Mouse (Mus musculus) regulatory T cell (primary cell): ENCODE data around the gene Zfp422.

Source experiments
- in situ Hi-C: fragments of 300-600 bp; cut with MboI, MseI; formaldehyde crosslinking; loops from one replicate; pipeline ENCODE4 v1.15.1; 2025; ENCODE audit warnings: high pct_unique_total_duplicates

Zfp422 gene

GRCm38 (mm10) chr6:116650406-116650805 lies 21.6 kb upstream of the Zfp422 start, which contains the start of gene Depp1:
Gene Depp1 (plus strand): TSS chr6:116650609.
- in situ Hi-C loops = no loop called here

GRCm38 (mm10) chr6:116649811-116650210 lies 21.0 kb upstream of the Zfp422 start:
- in situ Hi-C loops = loop anchor here (25.0 kb wide), 1 partner anchor 1187 kb away; the partner anchor contains the start of gene Zfp637

- in situ Hi-C loops = loop anchor here (25.0 kb wide), 1 partner anchor 1190 kb away; the partner anchor contains the start of gene Zfp637
These were observed 19.0 kb upstream of the Zfp422 start for GRCm38 (mm10) chr6:116647763-116648162.

DNA sequence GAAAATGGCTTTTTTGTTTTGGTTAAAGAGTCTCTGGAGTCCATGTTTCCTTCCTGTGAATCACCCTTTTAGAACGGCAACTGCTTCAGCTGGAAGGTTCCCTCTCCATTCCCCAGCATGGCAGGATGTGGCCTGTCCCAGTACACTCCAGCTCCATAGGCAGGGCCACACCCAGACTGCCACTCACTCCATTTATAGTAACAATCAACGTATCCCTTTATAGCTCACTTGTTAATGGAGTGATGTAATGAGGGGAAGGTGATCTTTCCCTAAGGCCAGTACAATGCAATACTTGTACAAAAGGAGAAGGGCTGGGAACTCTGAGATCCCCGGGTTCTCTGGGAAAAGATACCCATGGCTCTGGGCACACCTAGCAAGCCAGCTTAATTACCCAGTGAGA lies 15.5 kb upstream of the Zfp422 start:
- in situ Hi-C loops = loop anchor here (25.0 kb wide), 1 partner anchor 1193 kb away; the partner anchor contains the start of gene Zfp637

DNA sequence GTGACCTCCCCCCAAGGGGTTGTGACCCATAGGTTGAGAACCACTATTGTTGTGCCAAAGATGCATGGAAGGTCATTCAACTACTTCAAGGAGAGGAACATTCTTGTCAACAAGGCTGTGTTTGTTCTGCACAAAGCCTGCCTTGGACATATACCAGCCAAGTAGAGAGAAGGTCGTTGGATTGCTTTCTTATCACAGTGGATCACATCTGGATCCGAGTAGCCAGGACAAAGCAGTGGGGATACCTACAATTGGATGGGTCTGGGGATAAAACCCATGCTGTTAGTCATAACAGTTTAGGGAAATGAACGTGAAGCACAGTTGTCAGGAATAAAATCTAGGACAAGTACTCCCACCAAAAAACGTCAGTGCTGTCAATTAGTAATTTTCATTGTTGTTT lies 15.1 kb upstream of the Zfp422 start:
- in situ Hi-C loops = loop anchor here (25.0 kb wide), 1 partner anchor 1193 kb away; the partner anchor contains the start of gene Zfp637

DNA sequence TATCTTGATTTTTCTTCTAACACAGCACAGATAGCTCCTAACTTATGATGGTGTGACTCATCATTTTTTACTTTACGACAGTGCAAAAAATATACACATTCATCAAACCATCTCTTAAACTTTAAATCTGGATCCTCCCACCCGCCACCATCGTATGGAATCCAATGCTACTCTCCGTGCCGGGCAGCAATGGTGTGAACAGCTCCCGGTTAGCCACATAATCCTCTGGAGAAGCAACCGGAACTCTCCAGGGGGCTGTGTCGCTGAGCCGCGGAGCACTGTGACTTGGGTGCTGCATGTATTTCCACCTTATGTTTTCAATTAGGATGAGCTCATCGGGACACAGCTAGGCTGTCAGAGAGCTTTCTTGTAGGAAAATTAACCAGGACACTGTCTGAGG lies 14.1 kb upstream of the Zfp422 start:
- in situ Hi-C loops = loop anchor here (25.0 kb wide), 1 partner anchor 1194 kb away; the partner anchor contains the start of gene Zfp637

GRCm38 (mm10) chr6:116639663-116640062 lies 10.9 kb upstream of the Zfp422 start:
- in situ Hi-C loops = loop anchor here (25.0 kb wide), 1 partner anchor 1198 kb away; the partner anchor contains the start of gene Zfp637

- in situ Hi-C loops = loop anchor here (25.0 kb wide), 1 partner anchor 1198 kb away; the partner anchor contains the start of gene Zfp637
These were observed 10.1 kb upstream of the Zfp422 start for GRCm38 (mm10) chr6:116638871-116639270.

- in situ Hi-C loops = loop anchor here (25.0 kb wide), 1 partner anchor 1200 kb away; the partner anchor contains the start of gene Zfp637
These were observed 8.7 kb upstream of the Zfp422 start for GRCm38 (mm10) chr6:116637496-116637895.

- in situ Hi-C loops = loop anchor here (25.0 kb wide), 1 partner anchor 1201 kb away; the partner anchor contains the start of gene Zfp637
These were observed 7.9 kb upstream of the Zfp422 start for GRCm38 (mm10) chr6:116636581-116637235.

- in situ Hi-C loops = loop anchor here (25.0 kb wide), 1 partner anchor 1202 kb away; the partner anchor contains the start of gene Zfp637
These were observed 6.7 kb upstream of the Zfp422 start for GRCm38 (mm10) chr6:116635251-116636180.

DNA sequence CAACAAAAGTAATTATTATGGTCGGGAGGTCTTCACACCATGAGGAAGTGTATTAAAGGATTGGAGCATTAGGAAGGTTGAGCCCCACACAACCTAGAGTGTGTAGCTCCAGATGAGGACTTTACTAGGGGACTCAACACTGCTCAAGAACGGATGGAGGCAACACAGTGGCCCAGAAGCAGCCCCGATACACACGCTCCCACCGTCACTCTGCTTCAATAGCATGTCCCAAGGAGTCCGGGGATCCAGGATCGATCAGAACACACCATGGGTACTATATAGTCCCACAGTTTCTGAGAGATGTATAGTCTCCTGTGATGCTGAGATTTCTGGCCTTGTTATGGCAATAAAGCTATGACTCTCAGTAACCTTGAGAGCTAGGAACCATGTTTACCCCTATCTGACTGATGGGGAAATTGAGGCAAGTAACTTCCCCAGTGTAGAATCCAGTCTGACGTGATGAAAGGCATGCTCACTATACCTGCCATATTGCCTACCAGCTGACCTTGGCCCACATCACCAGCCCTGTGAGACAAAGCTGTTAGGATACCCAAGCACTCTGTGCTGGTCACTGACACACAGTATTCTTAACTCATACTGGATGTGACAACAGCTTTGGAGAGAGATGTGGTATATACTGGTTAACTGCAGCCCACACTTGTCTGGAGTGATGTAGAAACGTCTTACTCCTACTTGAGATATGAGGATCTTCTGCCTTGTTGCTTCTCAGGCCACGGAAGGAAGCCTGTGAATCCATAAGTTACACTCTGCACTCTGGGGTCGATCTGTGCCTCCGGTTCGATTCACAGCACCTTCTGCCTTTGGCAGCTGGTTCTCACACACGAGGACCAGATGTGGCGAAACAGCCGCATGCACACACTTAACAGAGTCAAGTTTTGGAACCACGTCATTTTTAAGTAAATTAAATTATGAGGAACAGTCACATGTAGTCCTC lies 5.2 kb upstream of the Zfp422 start:
- in situ Hi-C loops = loop anchor here (25.0 kb wide), 1 partner anchor 1203 kb away; the partner anchor contains the start of gene Zfp637

DNA sequence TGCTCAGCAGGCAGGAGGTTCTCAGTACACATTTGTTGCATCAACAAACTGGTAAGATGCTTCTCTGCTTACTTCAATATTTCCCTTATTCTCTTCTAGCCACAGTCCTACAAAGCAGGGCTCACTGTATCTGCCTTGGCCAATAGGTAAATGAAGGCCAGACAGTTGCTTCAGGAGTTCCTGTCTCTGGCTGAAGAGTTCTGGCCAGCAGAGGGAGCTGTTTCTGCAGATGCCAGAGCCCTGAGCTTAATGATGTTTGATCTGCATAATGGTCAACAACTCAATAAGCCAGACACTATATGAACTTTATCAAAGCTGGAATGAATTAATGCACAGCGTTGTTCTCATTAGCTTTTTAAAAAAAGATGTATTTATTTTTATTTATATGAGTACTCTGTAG lies 3.3 kb upstream of the Zfp422 start:
- in situ Hi-C loops = loop anchor here (25.0 kb wide), 1 partner anchor 1205 kb away; the partner anchor contains the start of gene Zfp637

DNA sequence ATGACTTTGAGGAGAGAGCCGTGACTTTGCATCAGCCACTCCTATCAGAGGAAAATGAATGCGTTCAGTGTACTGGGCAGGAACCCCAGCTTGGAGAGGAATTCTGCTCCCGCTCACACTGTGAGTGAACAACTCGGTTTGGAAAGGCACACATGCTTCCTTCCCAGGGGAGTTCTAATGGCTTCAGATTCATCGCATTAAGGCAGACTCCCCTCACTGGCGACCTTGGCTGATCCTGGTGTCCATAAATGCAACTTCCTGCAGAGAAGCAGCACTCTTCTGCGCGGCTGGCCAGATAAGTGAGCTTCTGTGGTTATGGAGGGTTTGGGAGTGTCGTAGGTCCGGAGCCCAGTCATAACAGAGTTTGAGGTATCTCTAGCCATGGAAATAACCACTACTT lies 967 bp upstream of the Zfp422 start:
- in situ Hi-C loops = loop anchor here (25.0 kb wide), 1 partner anchor 1208 kb away; the partner anchor contains the start of gene Zfp637

DNA sequence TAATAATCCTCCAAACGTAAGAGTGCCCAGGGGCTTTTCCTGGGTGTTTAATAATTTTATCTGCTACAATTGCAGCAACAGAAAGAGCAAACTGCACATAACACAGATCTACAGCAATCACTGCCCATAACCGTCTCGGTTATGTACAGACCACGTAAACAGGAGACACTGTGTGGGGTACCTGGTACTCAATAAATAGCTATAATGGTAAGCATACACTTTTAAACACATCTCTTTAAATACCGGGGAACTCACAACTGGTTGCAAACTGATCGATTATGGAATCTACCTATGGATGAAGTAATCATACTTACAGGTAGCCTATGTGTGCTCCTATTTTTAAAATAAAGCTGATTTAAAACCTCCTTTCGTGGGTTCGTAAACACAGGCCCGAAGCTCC lies 704 bp downstream of the Zfp422 start:
- in situ Hi-C loops = loop anchor here (25.0 kb wide), 1 partner anchor 1209 kb away; the partner anchor contains the start of gene Zfp637

- in situ Hi-C loops = loop anchor here (25.0 kb wide), 1 partner anchor 1211 kb away; the partner anchor contains the start of gene Zfp637
These were observed 2.4 kb downstream of the Zfp422 start for GRCm38 (mm10) chr6:116626417-116626816.

- in situ Hi-C loops = loop anchor here (25.0 kb wide), 1 partner anchor 734 kb away; no protein-coding TSS in a partner anchor
These were observed 7.3 kb downstream of the Zfp422 start for GRCm38 (mm10) chr6:116621318-116622023.

DNA sequence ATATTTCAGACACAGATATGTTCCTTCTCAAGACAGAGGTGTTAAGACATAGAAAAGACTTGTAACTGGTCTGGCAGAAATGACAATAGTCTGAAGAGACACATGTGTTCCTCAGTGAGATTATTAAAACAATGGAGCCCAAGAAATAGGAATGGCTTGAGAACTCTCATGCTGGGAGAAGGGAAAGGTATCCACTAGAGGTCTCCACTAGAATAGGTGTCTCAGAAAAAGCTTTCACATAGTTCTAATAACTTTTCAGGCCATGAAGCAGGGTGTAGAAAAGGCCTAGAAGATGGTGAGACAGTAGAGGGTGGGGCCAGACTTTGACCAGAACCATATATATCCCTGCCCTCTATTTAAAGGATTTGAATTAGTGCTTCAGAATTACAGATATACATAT lies 10.7 kb downstream of the Zfp422 start:
- in situ Hi-C loops = loop anchor here (25.0 kb wide), 1 partner anchor 731 kb away; no protein-coding TSS in a partner anchor

- in situ Hi-C loops = loop anchor here (25.0 kb wide), 1 partner anchor 728 kb away; no protein-coding TSS in a partner anchor
These were observed 13.1 kb downstream of the Zfp422 start for GRCm38 (mm10) chr6:116615719-116616118.
